Mouse (Mus musculus): ENCODE results near the gene Coq7.

Gene Coq7

GRCm38 (mm10) chr7:118462818-118463762 lies 70.1 kb downstream of the Coq7 start:
- DNase-seq (ENCODE audit: extremely low spot score, low read depth, low spot score): no peak

- no peak for DNase-seq (ENCODE audit: extremely low spot score, low read depth, low spot score)
Observed at GRCm38 (mm10) chr7:118461400-118462136, 71.6 kb downstream of the Coq7 start.

Measured in hindlimb bud, embryonic 11.5 days (tissue).